Mouse (Mus musculus) heart, embryonic 13.5 days (tissue): ENCODE measurements around the gene Myh3. TPM values are rescaled to one million over a fixed set of nuclear protein-coding genes. Genes with fewer than 3 reads are reported as not detected.

Source experiments
- ATAC-seq: fragments of 200-750 bp; cut with Nextera tagmentation; 2 replicates; pipeline ENCODE4 v1.8.0; 2017; ENCODE audit warnings: moderate TSS enrichment; ENCODE audit not compliant: insufficient number of reproducible peaks, low FRiP score, low TSS enrichment; ENCODE audit errors: extremely low read depth
- H3K27ac ChIP-seq: fragments of 300-500 bp; sonication (generic); replicated peaks from 2 replicates; pipeline ENCODE4 v1.5.1; 2015; ENCODE audit warnings: moderate library complexity, mild to moderate bottlenecking, inconsistent platforms
- H3K27me3 ChIP-seq: fragments of 300-500 bp; sonication (generic); replicated peaks from 2 replicates; pipeline ENCODE4 v1.6.1; 2015; ENCODE audit warnings: mild to moderate bottlenecking, inconsistent platforms
- H3K36me3 ChIP-seq: fragments of 300-500 bp; sonication (generic); 2 replicates; pipeline ENCODE4 v1.6.1; 2015; ENCODE audit warnings: mild to moderate bottlenecking, inconsistent platforms
- H3K4me1 ChIP-seq: fragments of 300-500 bp; sonication (generic); 2 replicates; pipeline ENCODE4 v1.6.1; 2015; ENCODE audit warnings: inconsistent platforms
- H3K4me2 ChIP-seq: fragments of 300-500 bp; sonication (generic); 2 replicates; pipeline ENCODE4 v1.6.1; 2015; ENCODE audit warnings: inconsistent platforms, mild to moderate bottlenecking, moderate library complexity
- H3K4me3 ChIP-seq: fragments of 300-500 bp; sonication (generic); 2 replicates; pipeline ENCODE4 v1.5.1; 2015; ENCODE audit warnings: moderate library complexity, mild to moderate bottlenecking, inconsistent platforms
- H3K9ac ChIP-seq: fragments of 300-500 bp; sonication (generic); 2 replicates; pipeline ENCODE4 v1.6.1; 2015; ENCODE audit warnings: inconsistent platforms, mild to moderate bottlenecking, moderate library complexity
- H3K9me3 ChIP-seq: fragments of 300-500 bp; sonication (generic); 2 replicates; pipeline ENCODE4 v1.6.1; 2016; ENCODE audit warnings: inconsistent platforms
- WGBS: fragments of 180-500 bp; shearing (Covaris S2); methylation state at CpG from one replicate; pipeline ENCODE4 v1.1.7; 2015; ENCODE audit warnings: mixed read lengths; 5-methylcytosine and 5-hydroxymethylcytosine counted together
- polyA plus RNA-seq: library from polyadenylated mRNA; unstranded; fragments of >200 nt; fragmentation: Nextera tagmentation; extraction: Ambion mirVana; gene quantifications from 2 replicates; pipeline ENCODE4 v1.2.1, GENCODE M21; 2015

Myh3 gene
- polyA plus RNA-seq, 1 experiment from 2014 or later = 0.75 TPM

GRCm38 (mm10) chr11:67048496-67048895, 29.6 kb upstream of the Myh3 start:
- Histone ChIP-seq H3K4me2 (no peak overlapping the region), H3K4me1 (peaks cover 20% of the 10 kb centered on the region), H3K36me3 (peaks cover 37% of the 10 kb centered on the region), H3K4me3 (no peak overlapping the region), H3K27ac (no peak overlapping the region), H3K9me3 (no peaks in the 10 kb centered on the region), H3K27me3 (no peaks in the 10 kb centered on the region), H3K9ac (no peak overlapping the region)
- ATAC-seq = no peak
- 84% methylated on average over 8 of the region's 8 CpGs for WGBS

- Histone ChIP-seq H3K9me3 (no peaks in the 10 kb centered on the region), H3K36me3 (peaks cover 37% of the 10 kb centered on the region), H3K27me3 (no peaks in the 10 kb centered on the region), H3K4me1 (peaks cover 26% of the 10 kb centered on the region), H3K4me2 (no peak overlapping the region), H3K4me3 (no peak overlapping the region), H3K9ac (no peak overlapping the region), H3K27ac (no peak overlapping the region)
- WGBS = 88% methylated on average over 3 of the region's 3 CpGs
- ATAC-seq = no peak
Observed at GRCm38 (mm10) chr11:67049256-67049655, 28.8 kb upstream of the Myh3 start.

- WGBS = 8% methylated on average over 16 of the region's 16 CpGs
- Histone ChIP-seq H3K4me2 (peak overlapping the region; percentile 87), H3K4me3 (peak overlapping the region; percentile 99), H3K36me3 (peaks cover 43% of the 10 kb centered on the region), H3K27me3 (no peaks in the 10 kb centered on the region), H3K9me3 (no peaks in the 10 kb centered on the region), H3K4me1 (peaks cover 26% of the 10 kb centered on the region), H3K27ac (peak overlapping the region; percentile 90), H3K9ac (peak overlapping the region; percentile 95)
- ATAC-seq = no peak
Observed at GRCm38 (mm10) chr11:67051676-67052320, 26.3 kb upstream of the Myh3 start.

GRCm38 (mm10) chr11:67052321-67052952, 25.7 kb upstream of the Myh3 start, which contains the start of the genes Adprm and Sco1:
TSS of gene Adprm (minus strand) at chr11:67052594.
TSS of gene Sco1 (plus strand) at chr11:67052670.
- H3K9ac ChIP-seq = peak within 1 kb of the TSS; percentile 95
- no peaks in the 10 kb centered on the region for H3K9me3 ChIP-seq
- peak within 1 kb of the TSS; percentile 90 for H3K27ac ChIP-seq
- peak; percentile 78 for ATAC-seq
- WGBS = under 1% methylated on average over 50 of the region's 50 CpGs
- peaks cover 50% of the 10 kb centered on the region for H3K36me3 ChIP-seq
- no peaks in the 10 kb centered on the region for H3K27me3 ChIP-seq
- peaks cover 26% of the 10 kb centered on the region for H3K4me1 ChIP-seq
- H3K4me3 ChIP-seq = peak within 1 kb of the TSS; percentile 99
- H3K4me2 ChIP-seq = peak within 1 kb of the TSS; percentile 87

GRCm38 (mm10) chr11:67054754-67055365, 23.2 kb upstream of the Myh3 start:
- H3K4me1 ChIP-seq = peaks cover 19% of the 10 kb centered on the region
- H3K36me3 ChIP-seq = peaks cover 61% of the 10 kb centered on the region
- H3K9me3 ChIP-seq = no peaks in the 10 kb centered on the region
- H3K27ac ChIP-seq = no peak overlapping the region
- no peak overlapping the region for H3K9ac ChIP-seq
- WGBS = 86% methylated on average over 8 of the region's 8 CpGs
- no peak overlapping the region for H3K4me3 ChIP-seq
- no peaks in the 10 kb centered on the region for H3K27me3 ChIP-seq
- no peak overlapping the region for H3K4me2 ChIP-seq
- ATAC-seq = no peak

GRCm38 (mm10) chr11:67061311-67061710, 16.8 kb upstream of the Myh3 start:
- Histone ChIP-seq H3K36me3 (peaks cover 94% of the 10 kb centered on the region), H3K27ac (no peak overlapping the region), H3K4me3 (no peak overlapping the region), H3K4me1 (no peaks in the 10 kb centered on the region), H3K27me3 (no peaks in the 10 kb centered on the region), H3K9ac (no peak overlapping the region), H3K4me2 (no peak overlapping the region), H3K9me3 (no peaks in the 10 kb centered on the region)
- ATAC-seq = no peak
- 84% methylated on average over 2 of the region's 2 CpGs for WGBS

- Histone ChIP-seq H3K9me3 (no peaks in the 10 kb centered on the region), H3K4me3 (no peak overlapping the region), H3K9ac (no peak overlapping the region), H3K36me3 (peaks cover 90% of the 10 kb centered on the region), H3K4me1 (no peaks in the 10 kb centered on the region), H3K27me3 (no peaks in the 10 kb centered on the region), H3K27ac (no peak overlapping the region), H3K4me2 (no peak overlapping the region)
- 78% methylated on average over 3 of the region's 3 CpGs for WGBS
- no peak for ATAC-seq
Observed at GRCm38 (mm10) chr11:67062726-67063125, 15.4 kb upstream of the Myh3 start.

- H3K4me1 ChIP-seq = peaks cover 7% of the 10 kb centered on the region; the same call in 1 of the 2 replicates
- H3K27ac ChIP-seq = no peak overlapping the region
- no peaks in the 10 kb centered on the region for H3K9me3 ChIP-seq
- no peak overlapping the region for H3K4me2 ChIP-seq
- H3K4me3 ChIP-seq = no peak overlapping the region
- H3K27me3 ChIP-seq = peaks cover 4% of the 10 kb centered on the region; the same call in 1 of the 2 replicates
- 89% methylated on average over 3 of the region's 3 CpGs for WGBS
- H3K36me3 ChIP-seq = peaks cover 45% of the 10 kb centered on the region
- no peak for ATAC-seq
- no peak overlapping the region for H3K9ac ChIP-seq
Observed at GRCm38 (mm10) chr11:67067741-67068140, 10.4 kb upstream of the Myh3 start.

- 41% methylated on average over 15 of the region's 15 CpGs for WGBS
- no peak for ATAC-seq
- peaks cover 9% of the 10 kb centered on the region; the same call in 1 of the 2 replicates for H3K27me3 ChIP-seq
- peaks cover 9% of the 10 kb centered on the region; the same call in 1 of the 2 replicates for H3K4me1 ChIP-seq
- peak overlapping the region; percentile 27 for H3K4me2 ChIP-seq
- no peak overlapping the region for H3K4me3 ChIP-seq
- no peak overlapping the region for H3K9ac ChIP-seq
- no peak overlapping the region for H3K27ac ChIP-seq
- no peaks in the 10 kb centered on the region for H3K9me3 ChIP-seq
- no peaks in the 10 kb centered on the region; the same call in 1 of the 2 replicates for H3K36me3 ChIP-seq
Observed at GRCm38 (mm10) chr11:67072615-67073130, 5.4 kb upstream of the Myh3 start.

- no peaks in the 10 kb centered on the region for H3K9me3 ChIP-seq
- H3K4me1 ChIP-seq = peaks cover 9% of the 10 kb centered on the region; the same call in 1 of the 2 replicates
- WGBS = 33% methylated on average over 3 of the region's 3 CpGs
- no peak for ATAC-seq
- H3K4me3 ChIP-seq = no peak overlapping the region
- H3K27ac ChIP-seq = no peak overlapping the region
- no peak overlapping the region for H3K4me2 ChIP-seq
- no peaks in the 10 kb centered on the region for H3K36me3 ChIP-seq
- H3K9ac ChIP-seq = no peak overlapping the region
- H3K27me3 ChIP-seq = peaks cover 19% of the 10 kb centered on the region; the same call in 1 of the 2 replicates
Observed at GRCm38 (mm10) chr11:67075036-67075435, 3.1 kb upstream of the Myh3 start.

GRCm38 (mm10) chr11:67076781-67077180, 1.3 kb upstream of the Myh3 start:
- H3K4me3 ChIP-seq = no peak overlapping the region
- H3K4me1 ChIP-seq = peaks cover 20% of the 10 kb centered on the region
- H3K9ac ChIP-seq = no peak overlapping the region
- WGBS = 77% methylated on average over 5 of the region's 5 CpGs
- no peak overlapping the region for H3K4me2 ChIP-seq
- ATAC-seq = no peak
- peaks cover 24% of the 10 kb centered on the region; the same call in 1 of the 2 replicates for H3K27me3 ChIP-seq
- no peaks in the 10 kb centered on the region for H3K9me3 ChIP-seq
- no peaks in the 10 kb centered on the region for H3K36me3 ChIP-seq
- no peak overlapping the region for H3K27ac ChIP-seq
